Mouse (Mus musculus) liver, adult 2 months (tissue): ENCODE results near the gene Arid5b. TPM values are rescaled to one million over a fixed set of nuclear protein-coding genes. Genes with fewer than 3 reads are reported as not detected.

Experiments
- DNase-seq: peaks from one replicate; pipeline ENCODE4 v3.0.0-alpha.2; 2011; ENCODE audit warnings: low read depth, low spot score; ENCODE audit errors: extremely low read depth
- H3K27ac ChIP-seq: fragments of 200-500 bp; replicated peaks from 2 replicates; pipeline ENCODE4 v1.5.1; 2012; ENCODE audit warnings: low read depth, mild to moderate bottlenecking, control low read depth, inconsistent platforms, low read length; ENCODE audit not compliant: insufficient read depth
- H3K27me3 ChIP-seq: fragments of 200-500 bp; 2 replicates; pipeline ENCODE4 v1.6.1; 2012; ENCODE audit warnings: mild to moderate bottlenecking, moderate library complexity, low read length, inconsistent platforms; ENCODE audit not compliant: control insufficient read depth, insufficient read depth
- H3K36me3 ChIP-seq: fragments of 200-500 bp; 2 replicates; pipeline ENCODE4 v1.6.1; 2012; ENCODE audit warnings: low read length, inconsistent platforms; ENCODE audit not compliant: control insufficient read depth, insufficient read depth
- H3K4me1 ChIP-seq: fragments of 200-500 bp; 2 replicates; pipeline ENCODE4 v1.6.1; 2011; ENCODE audit warnings: low read length; ENCODE audit not compliant: control insufficient read depth, insufficient read depth
- H3K4me3 ChIP-seq: fragments of 200-500 bp; 2 replicates; pipeline ENCODE4 v1.5.1; 2011; ENCODE audit warnings: low read depth, mild to moderate bottlenecking, control low read depth, low read length, moderate library complexity; ENCODE audit not compliant: insufficient read depth
- H3K79me2 ChIP-seq: fragments of 200-500 bp; 2 replicates; pipeline ENCODE4 v1.6.1; 2012; ENCODE audit warnings: inconsistent platforms, mild to moderate bottlenecking, low read length, moderate library complexity; ENCODE audit not compliant: control insufficient read depth, insufficient read depth
- H3K9ac ChIP-seq: fragments of 200-500 bp; 2 replicates; pipeline ENCODE4 v1.6.1; 2012; ENCODE audit warnings: low read depth, mild to moderate bottlenecking, control low read depth, inconsistent platforms, low read length
- CTCF ChIP-seq: fragments of 200-500 bp; IDR thresholded peaks from 2 replicates; pipeline ENCODE4 v1.5.1; 2011; ENCODE audit warnings: low read depth, low read length, control low read depth
- POLR2A ChIP-seq: fragments of 200-500 bp; IDR thresholded peaks from 2 replicates; pipeline ENCODE4 v1.6.1; 2011; ENCODE audit warnings: low read length, control low read depth; ENCODE audit not compliant: insufficient read depth; ENCODE audit errors: extremely low read depth
- WGBS: fragments of 180-500 bp; shearing (Covaris S2); methylation state at CpG from one replicate; pipeline ENCODE4 v1.1.7; 2018; 5-methylcytosine and 5-hydroxymethylcytosine counted together
- polyA plus RNA-seq: library from polyadenylated mRNA; depleted of rRNA; stranded (reverse); fragments of >200 nt; gene quantifications from 2 replicates; pipeline ENCODE4 v1.2.3, GENCODE M21; 2012
- total RNA-seq: library from RNA; depleted of rRNA; stranded (reverse); fragments of >200 nt; gene quantifications from 2 replicates; pipeline ENCODE4 v1.2.3, GENCODE M21; 2014

Arid5b gene
- total and polyA plus RNA-seq, 2 experiments: 11.6 to 13.6 TPM

GRCm38 (mm10) chr10:68137151-68137833 lies 141.2 kb downstream of the Arid5b start:
- TF ChIP-seq POLR2A: no peak
- no peak for TF ChIP-seq CTCF
- 0 out of 2 replicates have a peak overlapping the region, but pooled peaks have one; percentile 1 for H3K4me3 ChIP-seq
- peak; percentile 43 for DNase-seq
- H3K27me3 ChIP-seq: no peaks in the 10 kb centered on the region
- H3K79me2 ChIP-seq: peaks cover 20% of the 10 kb centered on the region
- peak overlapping the region; percentile 56; the same call in 1 of the 2 replicates for H3K9ac ChIP-seq
- peaks cover 24% of the 10 kb centered on the region for H3K36me3 ChIP-seq
- peak overlapping the region; percentile 95 for H3K27ac ChIP-seq
- peaks cover 12% of the 10 kb centered on the region for H3K4me1 ChIP-seq
- WGBS: 31% methylated on average over 11 of the region's 11 CpGs

DNA sequence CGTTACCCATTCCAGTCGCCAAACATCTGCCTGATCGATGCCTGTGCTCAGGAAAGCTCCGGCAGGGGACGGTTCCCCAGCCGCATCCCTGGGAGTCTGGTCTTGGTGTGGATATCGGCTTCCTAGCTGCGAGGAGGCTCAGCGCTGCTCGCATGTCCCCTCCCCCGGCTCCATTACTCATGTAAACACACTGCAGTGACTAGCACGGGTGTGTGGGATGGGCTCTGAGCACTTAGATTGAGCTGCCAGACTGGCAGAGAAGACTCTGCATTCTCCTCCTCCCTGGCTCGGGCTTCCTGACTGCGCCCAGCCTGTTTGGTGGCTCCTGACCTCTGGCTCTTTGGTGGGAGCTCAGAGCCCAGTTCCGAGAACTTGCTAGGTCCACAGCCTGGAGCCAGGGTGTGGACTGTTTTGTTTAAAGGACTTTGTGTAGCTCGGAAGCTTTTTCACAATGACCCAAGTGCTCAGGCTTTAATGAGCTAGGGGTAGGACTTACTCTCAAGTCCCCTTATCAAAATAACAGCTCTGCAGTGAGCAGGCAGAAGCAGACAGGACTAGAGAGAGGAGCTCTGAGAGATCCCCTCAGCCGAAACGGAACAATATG lies 142.0 kb downstream of the Arid5b start:
- Histone ChIP-seq H3K27ac (peak overlapping the region; percentile 95), H3K79me2 (peaks cover 25% of the 10 kb centered on the region), H3K36me3 (peaks cover 30% of the 10 kb centered on the region), H3K27me3 (no peaks in the 10 kb centered on the region), H3K9ac (peak overlapping the region; percentile 88), H3K4me1 (peaks cover 18% of the 10 kb centered on the region), H3K4me3 (peak overlapping the region; percentile 88)
- TF ChIP-seq POLR2A: peak; percentile 93
- 0 out of 2 replicates have a peak, but pooled peaks have one; percentile 8 for TF ChIP-seq CTCF
- WGBS: 3% methylated on average over 18 of the region's 18 CpGs
- peak; percentile 97 for DNase-seq

GRCm38 (mm10) chr10:68136051-68136450 lies 142.5 kb downstream of the Arid5b start:
- H3K9ac ChIP-seq: peak overlapping the region; percentile 88
- peak overlapping the region; percentile 88 for H3K4me3 ChIP-seq
- under 1% methylated on average over 9 of the region's 9 CpGs for WGBS
- no peak for DNase-seq
- peaks cover 35% of the 10 kb centered on the region for H3K36me3 ChIP-seq
- H3K79me2 ChIP-seq: peaks cover 30% of the 10 kb centered on the region
- peaks cover 23% of the 10 kb centered on the region for H3K4me1 ChIP-seq
- peak overlapping the region; percentile 95 for H3K27ac ChIP-seq
- H3K27me3 ChIP-seq: no peaks in the 10 kb centered on the region
- no peak for TF ChIP-seq POLR2A
- no peak for TF ChIP-seq CTCF

DNA sequence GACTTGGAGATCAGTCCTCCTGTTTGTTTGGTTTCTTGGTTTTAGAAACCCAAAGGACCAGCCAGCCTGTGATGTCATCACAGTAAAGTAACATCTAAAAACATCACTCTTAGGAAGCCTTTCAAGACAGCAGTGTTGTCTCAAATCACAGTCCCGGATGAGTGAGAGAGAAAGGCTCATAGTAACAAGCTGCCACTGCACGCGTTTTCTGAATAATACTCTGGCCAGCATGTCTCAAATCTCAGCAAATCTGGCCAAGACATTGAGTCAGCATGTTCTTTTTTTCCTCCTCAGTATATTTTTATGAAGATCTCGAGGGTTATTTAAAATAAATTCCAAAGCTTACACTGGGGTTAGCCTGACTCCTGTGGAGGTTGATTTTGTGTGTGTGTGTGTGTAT lies 143.1 kb downstream of the Arid5b start:
- no peak for TF ChIP-seq POLR2A
- no peak for TF ChIP-seq CTCF
- Histone ChIP-seq H3K79me2 (peaks cover 32% of the 10 kb centered on the region), H3K9ac (peak overlapping the region; percentile 88), H3K4me1 (peaks cover 27% of the 10 kb centered on the region), H3K4me3 (peak overlapping the region; percentile 88), H3K27ac (peak overlapping the region; percentile 95), H3K36me3 (peaks cover 42% of the 10 kb centered on the region), H3K27me3 (no peaks in the 10 kb centered on the region)
- WGBS: 4% methylated on average over 4 of the region's 4 CpGs
- peak; percentile 66 for DNase-seq

DNA sequence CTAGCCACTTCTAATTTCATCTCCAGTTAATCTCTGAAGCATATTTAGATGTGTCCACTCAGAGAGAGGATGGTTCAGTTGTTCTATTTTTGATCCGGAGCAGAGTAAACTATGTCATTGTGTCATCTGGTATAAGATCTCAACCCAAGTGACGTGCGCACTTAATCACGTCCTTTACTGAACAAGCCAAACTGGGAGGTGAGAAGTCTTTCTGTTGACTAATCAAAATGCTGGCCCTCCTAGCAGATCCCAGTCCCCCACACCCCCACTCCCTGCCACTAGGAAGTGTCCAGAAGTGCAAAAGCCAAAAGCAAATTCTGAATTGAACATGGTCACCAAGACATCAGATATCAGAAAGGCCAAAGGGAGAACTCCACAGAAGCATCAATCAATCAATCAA lies 144.0 kb downstream of the Arid5b start:
- peak; percentile 80 for DNase-seq
- WGBS: 20% methylated on average over 4 of the region's 4 CpGs
- H3K4me1 ChIP-seq: peaks cover 28% of the 10 kb centered on the region
- peaks cover 30% of the 10 kb centered on the region for H3K79me2 ChIP-seq
- H3K36me3 ChIP-seq: peaks cover 51% of the 10 kb centered on the region
- H3K27me3 ChIP-seq: no peaks in the 10 kb centered on the region
- TF ChIP-seq POLR2A: no peak
- TF ChIP-seq CTCF: no peak
- H3K27ac ChIP-seq: peak overlapping the region; percentile 83
- peak overlapping the region; percentile 88 for H3K4me3 ChIP-seq
- peak overlapping the region; percentile 88 for H3K9ac ChIP-seq
